Mouse (Mus musculus) adrenal gland, adult (tissue): ENCODE measurements around the gene Casp4.

Experiments used
- DNase-seq, 2 experiments: peaks; one replicate each; pipeline ENCODE4 v3.0.0; 2022 to 2023; ENCODE audit warnings: low spot score in 1 of 2; ENCODE audit not compliant: inconsistent age in 2 of 2

The Casp4 gene

GRCm38 (mm10) chr9:5308561-5308960 is at the start of gene Casp4:
TSS of gene Casp4 (plus strand) at chr9:5308828.
- peak; percentile 16 to 64 for DNase-seq

GRCm38 (mm10) chr9:5263951-5264475 is 44.6 kb upstream of the Casp4 start:
- DNase-seq: peak in 1 of 2 experiments; percentile 68

GRCm38 (mm10) chr9:5270274-5270673 is 38.4 kb upstream of the Casp4 start:
- DNase-seq: no peak

GRCm38 (mm10) chr9:5270884-5271283 is 37.7 kb upstream of the Casp4 start:
- no peak for DNase-seq

GRCm38 (mm10) chr9:5271334-5271845 is 37.2 kb upstream of the Casp4 start:
- no peak for DNase-seq

- DNase-seq: no peak
These were observed 22.6 kb upstream of the Casp4 start for GRCm38 (mm10) chr9:5286071-5286470.

- DNase-seq: no peak
These were observed 22.0 kb upstream of the Casp4 start for GRCm38 (mm10) chr9:5286597-5286996.

GRCm38 (mm10) chr9:5296354-5297237 is 12.0 kb upstream of the Casp4 start:
- DNase-seq: no peak

- DNase-seq: peak in 1 of 2 experiments; percentile 30
These were observed 10.1 kb upstream of the Casp4 start, which contains the start of gene Casp1 for GRCm38 (mm10) chr9:5298329-5299131. TSS of gene Casp1 (plus strand) at chr9:5298517.

GRCm38 (mm10) chr9:5299132-5299381 is 9.6 kb upstream of the Casp4 start:
- no peak for DNase-seq

- DNase-seq: no peak
These were observed 1.5 kb downstream of the Casp4 start for GRCm38 (mm10) chr9:5310112-5310511.

- no peak for DNase-seq
These were observed 2.8 kb downstream of the Casp4 start for GRCm38 (mm10) chr9:5311435-5311834.

- no peak for DNase-seq
These were observed 19.6 kb downstream of the Casp4 start for GRCm38 (mm10) chr9:5328204-5328603.

GRCm38 (mm10) chr9:5332441-5332840 is 23.8 kb downstream of the Casp4 start:
- DNase-seq: no peak

GRCm38 (mm10) chr9:5333422-5333821 is 24.8 kb downstream of the Casp4 start:
- DNase-seq: no peak

GRCm38 (mm10) chr9:5343092-5343491 is 34.5 kb downstream of the Casp4 start:
- no peak for DNase-seq

GRCm38 (mm10) chr9:5344090-5344489 is 35.5 kb downstream of the Casp4 start:
- no peak for DNase-seq

- DNase-seq: peak; percentile 50 to 91
These were observed 36.8 kb downstream of the Casp4 start, which contains the start of gene Casp12 for GRCm38 (mm10) chr9:5345291-5345898. TSS of gene Casp12 (plus strand) at chr9:5345430.

GRCm38 (mm10) chr9:5347381-5347780 is 38.8 kb downstream of the Casp4 start:
- peak in 1 of 2 experiments; percentile 40 for DNase-seq

GRCm38 (mm10) chr9:5353673-5354072 is 45.0 kb downstream of the Casp4 start:
- no peak for DNase-seq

GRCm38 (mm10) chr9:5356801-5357200 is 48.2 kb downstream of the Casp4 start:
- peak in 1 of 2 experiments; percentile 68 for DNase-seq
